Mouse (Mus musculus) 416B (cell line): ENCODE measurements around the gene Magi1.

Experiments
- DNase-seq: peaks from one replicate; pipeline ENCODE4 v3.0.0; 2011; ENCODE audit warnings: low read depth

Magi1 gene

DNA sequence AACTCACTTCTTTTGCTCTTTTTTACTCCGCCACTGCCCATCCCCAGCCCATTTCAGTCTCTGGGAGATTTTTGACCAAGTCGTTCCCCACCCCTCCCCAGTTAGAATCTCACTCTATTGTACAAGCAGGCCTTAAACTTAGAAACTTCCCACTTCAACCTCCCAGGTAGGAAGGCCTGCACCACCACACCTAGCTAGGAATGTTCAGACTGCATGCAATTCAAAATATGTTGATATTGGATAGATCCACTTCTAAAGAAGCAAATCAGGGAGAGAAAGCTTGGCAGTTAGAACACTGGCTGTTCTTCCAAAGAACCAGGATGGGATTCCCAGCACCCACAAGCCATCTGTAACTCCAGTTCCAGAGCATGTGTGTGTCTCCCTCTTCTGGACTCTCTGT, 81.8 kb downstream of the Magi1 start:
- no peak for DNase-seq

DNA sequence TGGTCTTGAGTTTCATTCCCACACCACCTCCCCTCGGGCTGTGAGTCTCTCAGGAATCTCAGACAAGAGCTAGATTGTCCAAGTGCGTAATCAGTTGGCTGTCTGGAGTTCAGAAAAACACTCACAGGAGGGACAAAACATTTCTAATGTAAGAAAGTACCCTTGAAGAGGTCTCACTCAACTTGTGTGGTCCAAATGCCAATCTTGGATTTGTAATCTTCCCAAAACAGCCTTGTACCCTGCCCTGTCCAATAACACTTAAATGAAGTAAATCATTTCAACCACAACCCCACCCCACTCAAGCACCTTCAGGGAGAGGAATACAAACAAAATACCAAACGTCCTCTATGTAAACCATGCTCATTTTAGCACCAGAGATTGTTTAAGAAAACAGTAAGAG, 82.8 kb downstream of the Magi1 start:
- no peak for DNase-seq

DNA sequence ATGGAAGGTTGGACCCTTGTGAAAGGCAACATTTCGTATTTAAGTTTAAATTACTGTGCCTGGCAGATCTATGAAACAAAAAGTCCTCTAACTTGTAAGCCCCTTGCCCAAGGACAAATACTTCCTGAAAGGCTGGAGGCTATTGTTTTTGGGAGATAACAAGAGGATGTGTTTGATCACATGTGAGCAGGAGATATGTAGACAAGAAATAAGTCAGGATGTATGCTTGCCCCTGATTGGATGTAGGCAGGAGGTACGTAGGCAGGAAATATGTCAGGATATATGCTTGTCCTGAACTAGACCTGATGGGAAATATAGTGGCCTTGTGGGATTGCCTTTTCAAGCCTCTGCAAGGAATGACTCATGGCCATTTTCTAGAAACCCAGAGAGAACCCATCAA, 84.0 kb downstream of the Magi1 start:
- no peak for DNase-seq

DNA sequence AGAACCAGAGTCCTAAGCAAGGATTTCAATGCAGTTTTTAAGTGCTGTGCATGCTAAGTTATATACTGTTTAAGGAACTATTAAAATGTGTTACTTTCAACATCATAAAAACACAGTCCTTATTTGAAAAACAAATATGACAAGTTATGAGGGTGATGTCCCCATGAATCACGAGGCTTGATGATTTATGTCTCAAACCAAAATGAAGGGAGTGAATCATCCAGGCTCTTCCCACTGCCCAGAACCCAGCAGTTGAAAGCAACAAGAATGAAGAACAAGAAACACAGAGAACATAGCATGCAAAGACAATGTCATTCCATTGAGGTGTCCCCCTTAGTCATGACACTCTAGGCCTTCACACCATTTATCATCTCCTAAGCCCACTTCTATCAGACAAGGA, 85.9 kb downstream of the Magi1 start:
- DNase-seq: no peak

DNA sequence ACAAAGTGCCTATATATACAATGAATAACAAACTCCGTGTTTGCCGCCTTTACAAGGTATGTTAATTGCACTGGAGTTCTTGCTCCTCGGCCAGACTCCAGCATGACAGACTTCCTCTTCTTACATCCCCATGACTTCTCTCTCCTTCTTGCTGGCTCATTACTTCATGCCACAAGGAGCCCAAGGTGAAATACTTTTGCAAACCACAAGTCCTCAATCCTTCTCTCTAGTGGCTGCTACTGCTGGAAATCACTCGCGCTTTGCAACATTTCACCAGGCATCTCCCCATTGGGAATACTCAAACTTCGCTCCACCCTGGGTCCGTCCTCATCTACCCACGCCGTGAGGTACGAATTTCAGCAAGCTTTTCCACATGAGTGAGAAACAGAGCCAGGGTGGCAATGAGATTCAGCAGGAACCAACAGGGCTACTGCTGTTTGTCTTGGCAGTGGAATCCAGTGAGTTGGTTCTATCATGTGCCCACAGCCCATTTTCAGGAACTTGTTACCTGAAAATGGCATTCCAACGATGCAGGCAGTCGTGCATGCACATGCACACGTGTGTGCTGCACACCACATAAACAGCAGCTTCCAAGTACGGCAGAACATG, 88.3 kb downstream of the Magi1 start:
- DNase-seq: no peak

DNA sequence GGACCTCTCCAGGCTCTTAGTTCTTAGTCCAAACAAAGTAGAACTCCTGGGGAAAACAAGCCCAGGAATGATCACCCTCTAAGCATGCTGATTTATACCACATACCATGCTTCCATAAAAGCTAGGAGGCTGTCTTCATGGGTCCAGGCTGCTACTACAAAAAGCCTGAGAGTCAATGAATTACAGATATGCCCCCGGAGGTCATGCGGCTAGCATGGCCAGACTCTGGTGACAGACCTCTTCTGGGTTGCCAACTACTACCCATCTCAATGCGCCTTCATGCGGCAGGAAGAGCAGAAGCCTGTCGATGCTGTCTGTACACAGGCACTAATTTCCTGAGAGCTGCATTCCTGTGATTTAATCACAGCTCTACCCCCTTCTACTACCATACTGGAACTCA, 92.9 kb downstream of the Magi1 start:
- DNase-seq: no peak

DNA sequence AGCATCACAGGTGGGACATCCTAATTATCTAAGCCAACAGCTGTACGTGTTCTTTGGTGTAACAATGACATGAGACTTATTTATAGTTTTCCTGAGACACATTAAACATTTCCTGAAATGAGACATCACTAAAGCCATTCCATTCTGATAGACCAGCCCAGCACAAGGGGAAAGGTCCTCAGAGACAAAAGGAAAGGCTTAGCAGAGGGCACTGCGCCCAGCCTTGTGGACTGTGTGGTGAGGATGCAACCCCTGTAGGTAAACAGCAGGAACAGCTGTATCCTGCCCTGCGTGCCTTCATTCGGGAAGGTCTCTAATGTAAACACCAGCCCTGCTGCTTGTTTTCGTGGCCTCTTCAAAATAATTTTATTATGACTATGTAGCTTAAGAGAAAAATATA, 94.3 kb downstream of the Magi1 start:
- DNase-seq: no peak

DNA sequence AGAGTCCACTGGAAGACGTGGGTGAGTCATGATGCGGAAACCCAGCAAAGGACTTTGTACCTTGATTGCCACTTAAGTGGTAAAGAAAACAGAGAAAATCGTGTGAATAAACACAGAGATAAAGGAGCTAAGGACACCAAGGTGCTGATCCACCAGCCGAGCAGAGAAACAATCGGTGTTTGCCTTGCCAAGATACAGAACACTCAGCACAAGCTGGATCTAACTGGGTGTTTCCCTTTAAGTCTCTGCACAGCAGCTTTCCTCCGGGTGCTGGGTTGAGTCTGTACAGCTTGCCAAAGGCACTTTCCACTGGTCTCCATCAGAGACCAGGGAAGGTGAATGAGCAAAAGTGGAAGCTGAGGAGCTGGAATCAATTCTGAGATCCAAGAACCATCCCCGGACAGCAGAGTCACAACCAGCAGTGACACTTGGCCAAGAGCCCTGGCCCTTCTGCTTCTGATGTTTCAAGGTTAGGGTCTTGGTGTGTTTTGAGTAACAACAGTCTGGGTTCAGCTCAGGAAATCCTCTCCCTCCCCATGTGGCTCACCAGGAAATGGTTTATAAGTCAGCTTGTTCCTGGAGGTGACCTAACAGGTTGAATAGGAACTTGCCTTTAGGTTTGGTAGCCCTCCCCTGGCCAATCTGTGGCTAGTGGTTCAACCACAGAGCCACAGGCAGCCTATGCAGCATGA, 96.9 kb downstream of the Magi1 start:
- peak; percentile 96 for DNase-seq

DNA sequence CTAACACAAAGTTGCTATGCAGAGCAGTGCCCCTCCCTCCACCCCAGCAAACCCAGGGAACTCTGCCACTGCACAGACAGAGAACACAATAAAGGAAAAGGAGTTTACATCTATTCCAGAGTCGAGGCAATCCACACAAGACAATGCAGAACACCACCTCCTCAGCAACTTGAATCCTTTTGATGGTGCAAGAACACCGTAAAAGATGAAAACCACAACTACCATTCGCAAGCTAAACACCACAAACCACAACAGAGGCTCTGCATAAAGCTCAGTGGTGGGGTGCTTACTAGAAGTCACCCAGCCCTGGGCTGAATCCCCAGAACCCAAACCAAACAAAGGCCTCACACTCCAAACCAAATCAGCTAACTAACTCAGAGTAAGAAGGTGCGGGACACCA, 99.4 kb downstream of the Magi1 start:
- peak; percentile 32 for DNase-seq

DNA sequence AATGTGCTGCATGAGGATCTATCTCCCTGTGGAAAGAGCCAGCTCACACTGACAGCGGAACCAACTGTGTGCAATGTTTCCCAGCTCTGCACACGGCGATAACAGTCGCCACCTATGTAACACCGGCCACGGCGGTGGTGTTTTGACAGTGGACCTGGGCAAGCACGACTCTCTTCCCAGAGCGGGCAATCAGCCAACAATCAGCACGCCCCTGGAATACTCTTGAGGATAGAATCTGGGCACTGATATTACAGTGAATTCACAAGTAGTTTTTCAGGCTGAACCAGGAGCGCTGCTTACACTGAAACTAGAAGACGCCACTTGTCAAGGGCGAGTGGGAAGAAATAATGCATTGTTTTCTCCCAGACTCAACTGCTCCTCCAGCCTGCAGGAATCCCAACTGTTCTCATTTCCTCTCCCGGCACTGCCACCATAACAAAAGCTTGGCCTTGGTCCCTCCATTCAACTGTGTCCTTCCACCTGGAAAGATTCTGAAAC, 100.3 kb downstream of the Magi1 start:
- no peak for DNase-seq

DNA sequence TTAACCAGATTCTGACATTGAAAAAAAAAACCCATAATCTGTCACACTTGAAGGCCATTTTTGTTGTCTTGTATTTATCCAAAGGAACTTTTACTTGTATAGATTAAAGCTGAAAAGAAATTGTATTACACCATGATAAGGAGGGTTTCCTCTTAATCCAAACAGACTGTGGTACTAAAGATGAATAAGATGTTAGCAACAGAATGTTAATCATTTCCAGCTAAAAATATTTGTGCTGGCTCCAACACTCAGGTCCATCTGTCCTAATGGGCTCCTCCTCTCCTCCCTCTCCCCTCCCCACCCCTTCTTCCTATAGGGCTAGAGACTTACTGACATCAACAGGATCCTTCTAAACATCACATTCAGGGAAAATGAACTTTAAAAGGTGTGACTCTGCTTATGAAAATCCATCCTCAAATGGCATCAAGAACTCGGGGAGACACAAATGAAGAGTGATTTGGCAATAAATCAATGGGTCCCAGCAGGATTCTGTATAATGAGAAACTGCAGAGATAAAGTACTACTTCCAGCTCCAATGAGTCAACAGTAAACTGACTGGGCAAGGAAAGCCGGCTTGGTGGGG, 102.0 kb downstream of the Magi1 start:
- no peak for DNase-seq

DNA sequence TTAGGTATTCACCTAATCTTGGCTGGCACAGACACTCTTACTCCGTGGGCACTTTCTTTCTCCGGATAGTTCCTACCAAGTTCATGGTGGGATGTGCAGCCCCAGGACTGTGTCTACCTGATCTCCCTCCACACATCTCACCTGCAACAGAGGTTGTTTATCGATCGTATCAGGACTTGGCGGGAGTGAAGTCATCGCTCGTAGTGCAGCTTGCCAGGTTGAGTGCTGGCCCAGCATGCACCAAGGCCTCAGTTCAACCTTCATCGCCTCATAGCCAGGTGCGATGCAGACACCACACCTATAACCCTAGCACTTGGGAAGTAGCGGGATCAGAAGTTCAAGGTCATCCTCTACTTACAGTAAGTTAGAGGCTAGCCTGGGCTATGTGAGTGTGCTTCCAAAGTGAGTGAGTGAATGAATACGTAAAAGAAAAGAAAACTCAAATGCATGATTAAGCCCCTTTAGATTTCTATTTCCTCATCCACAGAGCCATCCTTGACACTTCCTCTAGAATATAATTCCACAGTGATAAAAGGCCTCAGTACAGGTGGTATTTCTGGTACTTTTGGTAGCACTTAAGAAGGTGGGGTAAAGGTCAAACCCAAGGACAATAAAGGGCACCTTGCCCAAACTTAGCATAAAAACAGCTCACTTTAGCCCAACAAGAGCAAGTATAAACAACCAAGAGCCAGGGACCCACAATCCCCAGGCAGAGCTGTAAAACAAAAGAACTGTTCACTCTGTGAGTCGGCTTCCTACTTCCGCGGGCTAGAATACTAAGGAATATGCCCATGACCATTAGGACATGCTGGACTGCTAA, 103.2 kb downstream of the Magi1 start:
- DNase-seq: no peak

DNA sequence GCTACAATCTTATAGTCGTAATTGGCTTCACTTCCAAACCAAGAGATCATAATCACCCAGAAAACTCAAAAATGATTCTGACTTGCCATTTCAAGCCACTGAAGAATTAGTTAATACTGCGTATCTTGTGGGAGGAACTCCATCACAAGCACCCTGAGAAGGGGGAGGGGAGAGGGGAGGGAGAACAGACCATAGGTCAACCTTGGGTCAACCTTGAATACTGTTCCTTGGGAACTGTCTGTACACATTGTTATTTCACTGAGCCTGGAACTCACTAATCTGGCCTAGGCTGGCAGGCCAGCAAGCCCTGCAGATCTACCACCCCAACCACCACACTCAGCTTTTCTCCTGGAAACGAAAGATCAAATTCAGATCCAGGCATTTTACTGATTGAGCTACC, 106.2 kb downstream of the Magi1 start:
- DNase-seq: no peak

DNA sequence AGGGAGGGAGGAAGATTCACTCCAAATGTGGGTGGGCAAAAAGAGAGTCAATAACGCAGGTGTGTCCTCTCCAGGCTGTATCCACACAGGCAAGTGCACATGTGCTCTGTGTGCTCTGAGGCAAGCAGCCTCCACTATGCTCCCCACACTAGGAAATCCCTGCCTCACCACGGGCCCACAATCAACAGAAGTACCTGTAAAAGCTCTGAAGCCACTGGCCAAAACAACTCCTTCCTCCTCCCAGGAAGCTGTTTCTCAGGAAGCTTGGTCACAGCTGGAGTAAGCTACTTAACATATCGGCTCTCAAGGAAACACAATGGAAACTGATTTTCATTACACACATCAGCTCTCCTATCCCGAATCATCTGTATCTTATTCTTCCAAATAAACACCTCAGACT, 107.0 kb downstream of the Magi1 start:
- DNase-seq: no peak

DNA sequence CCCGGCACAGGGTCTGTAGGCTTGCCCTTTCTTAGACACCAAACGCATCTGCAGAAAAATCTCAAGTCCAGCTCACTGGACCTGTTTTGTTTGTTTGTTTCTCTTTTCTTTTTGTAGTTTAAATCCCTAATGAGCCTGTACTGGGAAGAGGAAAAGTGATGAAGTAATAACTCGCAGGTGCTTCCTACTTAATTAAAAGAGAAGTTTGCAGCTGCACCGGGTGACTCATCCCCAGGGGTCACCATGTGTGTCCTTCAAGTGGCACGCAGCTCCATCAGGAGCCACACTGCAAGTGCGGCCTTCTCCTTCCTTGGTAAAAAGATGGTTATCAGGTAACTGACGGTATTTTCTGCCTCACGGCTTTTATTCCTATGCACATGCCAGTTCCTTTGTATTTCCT, 112.5 kb downstream of the Magi1 start:
- peak; percentile 35 for DNase-seq

DNA sequence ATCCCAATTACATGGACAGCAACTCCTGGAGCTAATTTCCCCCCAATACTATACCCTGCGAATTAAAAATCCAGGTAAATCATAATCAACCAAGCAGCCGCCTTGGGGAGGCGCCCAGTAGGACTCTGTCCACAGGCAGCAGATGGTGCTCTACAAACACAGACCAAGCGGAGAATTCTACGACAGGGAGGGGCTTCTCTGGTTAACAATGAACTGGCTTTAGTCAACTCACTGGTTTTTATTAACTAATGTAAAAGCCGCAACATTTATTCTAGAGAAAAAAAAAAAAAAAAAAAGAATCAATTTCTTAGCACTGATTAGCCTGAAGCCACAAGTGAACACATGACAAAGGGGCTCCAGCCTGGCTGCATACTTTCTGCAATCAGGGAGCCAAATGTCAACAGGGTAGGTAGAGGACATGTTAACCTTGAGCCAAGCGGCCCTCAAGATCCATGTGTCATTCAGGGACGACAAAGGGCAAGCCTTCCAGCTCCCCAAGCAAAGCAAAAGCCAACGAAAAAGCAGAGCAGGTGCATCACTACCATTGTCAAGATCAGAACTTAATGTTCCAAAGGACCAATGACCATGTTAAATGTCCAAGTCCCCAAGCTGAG, 114.0 kb downstream of the Magi1 start:
- DNase-seq: no peak

DNA sequence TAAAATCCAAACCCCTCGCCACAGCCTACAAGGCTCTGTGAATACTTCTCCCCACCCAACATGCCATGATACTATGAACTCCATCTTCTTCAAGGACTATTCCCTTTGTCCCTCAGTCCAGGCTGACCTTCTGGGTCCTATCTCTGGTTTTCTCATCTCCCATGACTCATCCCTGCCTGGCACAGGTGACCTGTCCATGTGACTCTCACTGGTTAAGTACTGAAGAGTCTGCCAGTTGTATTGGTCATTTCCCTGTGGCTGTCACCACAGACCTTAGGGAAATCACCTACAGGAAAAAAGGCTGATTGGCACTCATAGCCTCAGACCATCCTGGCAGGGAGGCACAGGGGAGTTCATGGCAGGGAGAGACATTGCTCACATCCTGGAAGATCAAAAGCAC, 117.8 kb downstream of the Magi1 start:
- no peak for DNase-seq

DNA sequence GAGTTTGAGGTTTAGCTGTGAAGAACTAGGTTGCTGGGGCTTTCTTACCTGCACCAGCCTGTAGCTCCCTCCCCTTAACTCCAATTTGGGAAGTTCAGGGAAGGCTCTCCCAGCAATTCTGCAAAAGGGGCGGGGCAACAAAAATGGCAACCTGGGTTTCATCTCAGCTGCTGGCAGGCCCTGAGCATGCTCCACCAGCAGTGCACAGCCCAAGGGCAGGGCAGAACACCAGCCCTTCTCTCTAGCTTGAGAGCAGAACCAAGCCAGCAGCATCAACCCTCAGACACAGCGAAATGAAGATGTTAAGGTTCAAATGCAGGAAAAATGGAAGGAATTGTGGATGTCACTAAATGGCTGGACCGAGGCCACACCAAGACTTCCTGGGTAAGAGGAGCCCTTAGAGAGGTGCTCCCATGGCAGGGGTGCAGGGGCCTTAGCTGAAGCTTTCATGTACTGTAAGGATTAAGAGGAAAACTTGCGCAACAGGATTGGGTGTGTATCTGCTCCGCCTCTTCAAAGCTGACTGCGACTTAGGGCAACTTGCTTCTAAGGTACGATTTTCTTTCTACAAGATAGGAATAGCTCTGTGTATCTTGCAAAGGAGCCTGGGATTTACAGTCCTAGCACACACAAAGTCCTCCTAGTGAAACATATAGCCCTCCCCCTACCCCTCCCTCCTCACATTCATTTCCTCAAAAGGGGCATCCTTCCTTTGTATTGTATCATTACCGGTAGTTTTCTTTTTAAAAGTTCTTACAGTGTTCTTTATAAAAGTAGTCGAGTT, 118.8 kb downstream of the Magi1 start:
- no peak for DNase-seq

DNA sequence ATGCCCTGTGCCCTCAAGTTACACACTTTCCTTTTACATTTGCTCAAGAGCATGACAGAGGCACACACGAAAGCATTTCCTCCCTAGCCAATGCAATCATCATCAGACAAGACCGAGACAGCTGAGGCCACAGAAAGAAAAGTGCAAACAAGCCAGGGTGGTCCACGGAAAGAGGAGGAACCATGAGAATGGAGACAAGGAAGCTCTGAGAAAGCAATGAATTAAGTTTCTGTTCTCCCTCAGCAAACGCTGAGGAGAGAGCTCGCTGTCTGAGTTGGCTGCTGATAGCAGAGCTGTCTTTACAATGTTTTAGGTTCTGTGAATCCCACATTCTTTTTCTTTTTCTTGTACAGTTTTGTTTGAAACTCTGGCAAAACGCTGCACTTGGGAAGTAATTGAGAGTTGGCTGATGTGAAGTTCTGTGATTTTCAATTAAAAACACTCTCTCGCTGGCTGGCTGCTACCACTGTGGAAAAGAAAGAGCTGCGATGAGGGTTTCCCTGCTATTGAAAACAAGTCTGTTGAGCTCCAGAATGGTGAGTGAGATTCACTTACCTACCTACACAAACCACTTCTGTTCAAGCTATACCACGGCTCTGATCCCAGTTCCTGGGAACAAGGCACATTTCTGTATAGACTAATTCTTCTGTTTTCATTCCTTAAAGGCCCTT, 120.3 kb downstream of the Magi1 start:
- DNase-seq: no peak

DNA sequence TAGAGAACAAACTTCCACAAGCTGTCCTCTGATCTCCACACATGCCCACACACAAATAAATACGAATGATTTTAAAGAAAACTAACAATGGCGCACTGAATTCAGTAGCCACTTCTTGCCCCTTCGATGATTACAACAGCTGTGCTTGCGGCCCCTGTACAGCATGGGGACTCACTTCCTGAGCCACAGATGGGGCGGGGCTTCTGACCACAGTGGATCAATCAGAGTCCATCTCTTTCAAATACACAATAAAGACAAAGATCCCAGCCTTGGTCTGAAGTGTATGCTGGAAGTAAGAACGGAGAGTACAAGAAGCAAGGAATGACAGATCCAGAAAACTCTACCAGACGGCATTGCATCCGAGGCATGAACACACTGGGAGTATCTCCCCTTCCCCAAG, 120.8 kb downstream of the Magi1 start:
- no peak for DNase-seq

DNA sequence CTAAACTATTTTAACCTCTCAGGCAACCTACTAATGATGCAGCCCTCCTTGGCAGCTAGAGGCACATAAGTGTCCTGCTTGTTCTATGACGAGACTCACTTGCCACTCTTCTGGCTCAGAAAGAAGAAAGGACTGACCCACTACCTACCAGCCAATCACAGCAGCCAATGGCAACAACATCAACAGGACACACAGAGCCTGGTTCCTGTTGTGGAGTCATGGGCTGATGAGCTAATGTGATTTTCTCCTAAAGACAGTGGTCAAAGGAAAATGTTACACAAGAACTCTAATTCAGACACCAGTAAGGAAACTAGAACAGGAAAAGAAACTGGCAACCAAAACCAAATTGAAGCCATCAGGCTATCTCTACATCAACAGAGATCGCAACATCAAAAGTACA, 124.5 kb downstream of the Magi1 start:
- peak; percentile 2 for DNase-seq
